Mouse (Mus musculus) lung, adult 2 months (tissue): ENCODE measurements around the gene Gm10053.

Experiments used
- CTCF ChIP-seq: fragments of 200-500 bp; IDR thresholded peaks from 2 replicates; pipeline ENCODE4 v1.5.1; 2011; ENCODE audit warnings: mild to moderate bottlenecking, low read length, control low read depth; ENCODE audit not compliant: insufficient read depth
- POLR2A ChIP-seq: fragments of 200-500 bp; IDR thresholded peaks from 2 replicates; pipeline ENCODE4 v1.6.1; 2011; ENCODE audit warnings: low read depth, mild to moderate bottlenecking, control low read depth, low read length, borderline replicate concordance; ENCODE audit errors: extremely low read depth

DNA sequence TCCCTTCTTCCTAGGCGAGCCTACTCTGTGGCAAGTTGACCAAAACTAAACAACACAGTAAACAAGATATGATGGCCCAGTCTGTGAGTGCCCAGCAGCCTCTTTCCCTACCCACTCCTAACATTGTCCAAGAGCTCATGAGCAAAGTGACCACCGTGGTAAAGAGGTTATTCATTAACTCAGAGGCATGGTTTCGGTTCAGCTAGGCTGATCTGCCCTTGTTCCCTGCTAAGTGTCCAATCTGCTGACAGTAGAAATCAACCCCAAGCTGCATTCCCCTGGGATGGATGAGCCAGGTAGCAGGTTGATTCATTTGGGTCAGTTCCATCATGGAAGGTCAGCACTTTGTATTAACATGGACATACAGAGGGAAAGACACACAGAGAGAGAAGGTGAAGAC lies 33.4 kb upstream of the Gm10053 start:
- TF ChIP-seq POLR2A (no peak), CTCF (no peak)
